Mouse (Mus musculus) heart, embryonic 11.5 days (tissue): ENCODE data around the gene Themis3. TPM values are rescaled to one million over a fixed set of nuclear protein-coding genes. Genes with fewer than 3 reads are reported as not detected.

Experiments used
- ATAC-seq: fragments of 200-750 bp; cut with Nextera tagmentation; replicated peaks from 2 replicates; pipeline ENCODE4 v1.8.0; 2017; ENCODE audit warnings: moderate library complexity; ENCODE audit not compliant: insufficient number of reproducible peaks, low FRiP score, low TSS enrichment
- H3K27ac ChIP-seq: fragments of 300-500 bp; sonication (generic); 2 replicates; pipeline ENCODE4 v1.5.1; 2014; ENCODE audit warnings: mild to moderate bottlenecking, low read depth, low read length
- H3K27me3 ChIP-seq: fragments of 300-500 bp; sonication (generic); 2 replicates; pipeline ENCODE4 v1.6.1; 2014; ENCODE audit warnings: mild to moderate bottlenecking, low read length, mixed read lengths; ENCODE audit not compliant: control insufficient read depth, insufficient read depth
- H3K36me3 ChIP-seq: fragments of 300-500 bp; sonication (generic); 2 replicates; pipeline ENCODE4 v1.6.1; 2014; ENCODE audit warnings: mild to moderate bottlenecking, low read length, moderate library complexity, mixed read lengths; ENCODE audit not compliant: control insufficient read depth, insufficient read depth
- H3K4me1 ChIP-seq: fragments of 300-500 bp; sonication (generic); 2 replicates; pipeline ENCODE4 v1.6.1; 2014; ENCODE audit warnings: low read length; ENCODE audit not compliant: control insufficient read depth, insufficient read depth
- H3K4me2 ChIP-seq: fragments of 300-500 bp; sonication (generic); 2 replicates; pipeline ENCODE4 v1.6.1; 2014; ENCODE audit warnings: mild to moderate bottlenecking, moderate library complexity
- H3K4me3 ChIP-seq: fragments of 300-500 bp; sonication (generic); 2 replicates; pipeline ENCODE4 v1.5.1; 2014; ENCODE audit warnings: low read depth, low read length
- H3K9ac ChIP-seq: fragments of 300-500 bp; sonication (generic); 2 replicates; pipeline ENCODE4 v1.6.1; 2014; ENCODE audit warnings: mild to moderate bottlenecking, low read depth, low read length, moderate library complexity
- H3K9me3 ChIP-seq: fragments of 300-500 bp; sonication (generic); replicated peaks from 2 replicates; pipeline ENCODE4 v1.6.1; 2016; ENCODE audit warnings: low read length; ENCODE audit not compliant: control insufficient read depth
- WGBS: fragments of 180-500 bp; shearing (Covaris S2); extraction: QIAGEN DNeasy Blood & Tissue Kit; methylation state at CpG from one replicate; pipeline ENCODE4 v1.1.7; 2014; ENCODE audit not compliant: insufficient replicate concordance; 5-methylcytosine and 5-hydroxymethylcytosine counted together
- polyA plus RNA-seq: library from polyadenylated mRNA; unstranded; fragments of >200 nt; fragmentation: Nextera tagmentation; extraction: Ambion mirVana; gene quantifications from 2 replicates; pipeline ENCODE4 v1.2.1, GENCODE M21; 2014

Gene Themis3
- polyA plus RNA-seq, 1 experiment from 2014 or later, result not detected

DNA sequence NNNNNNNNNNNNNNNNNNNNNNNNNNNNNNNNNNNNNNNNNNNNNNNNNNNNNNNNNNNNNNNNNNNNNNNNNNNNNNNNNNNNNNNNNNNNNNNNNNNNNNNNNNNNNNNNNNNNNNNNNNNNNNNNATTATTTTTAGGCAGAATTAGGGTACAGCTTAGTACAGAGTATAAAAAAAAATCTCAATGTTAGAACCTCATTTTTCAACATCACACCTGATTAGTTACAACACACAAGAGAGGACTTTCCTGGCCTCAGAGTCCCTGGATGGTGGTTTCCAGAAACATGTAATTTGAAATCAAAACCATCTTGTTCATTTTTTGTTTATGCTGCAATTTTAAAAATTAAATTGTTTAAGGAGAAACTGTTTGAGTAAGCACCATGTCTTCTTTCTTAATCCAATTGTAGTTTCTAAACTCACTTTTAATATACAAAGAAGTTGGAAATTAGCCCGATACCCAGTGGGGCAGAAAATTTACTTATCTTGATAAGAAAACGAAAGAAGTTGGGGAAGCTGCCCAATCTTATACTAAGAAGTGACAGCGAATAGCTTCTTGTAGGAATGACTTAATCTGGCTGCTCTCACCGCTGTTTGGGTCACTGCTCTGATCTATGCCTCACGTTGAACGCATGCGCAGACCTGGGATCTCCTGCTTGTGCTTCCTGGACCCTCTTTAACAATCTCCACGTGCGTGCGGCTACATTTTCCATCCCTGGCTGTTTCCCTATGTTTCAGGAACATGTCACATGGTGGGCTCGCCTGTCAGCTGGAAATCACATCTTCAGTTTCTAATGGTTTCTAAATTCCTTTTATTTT is 22.4 kb downstream of the Themis3 start:
- ATAC-seq, result no peak
- H3K27ac ChIP-seq, result no peak overlapping the region

DNA sequence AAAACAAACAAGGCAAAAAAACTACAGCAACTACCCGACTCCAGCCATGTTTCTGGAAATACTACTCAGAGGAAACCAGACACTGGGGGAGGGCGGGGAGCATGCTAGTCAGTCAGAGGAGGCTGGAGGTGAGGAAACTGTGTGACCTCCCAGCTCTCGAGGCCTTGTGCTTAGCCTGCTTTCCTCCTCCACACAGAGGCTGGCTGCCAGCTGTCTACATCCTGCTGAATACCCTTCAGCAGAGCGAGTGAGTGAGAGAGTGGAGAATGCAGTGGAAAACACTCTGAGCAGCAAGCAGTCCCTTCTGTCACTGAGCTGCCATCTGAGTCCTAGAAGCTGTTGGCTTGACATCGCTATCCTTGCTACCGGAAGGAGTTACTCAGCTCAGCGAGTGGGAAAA is 30.2 kb downstream of the Themis3 start:
- no peak for ATAC-seq
- 50% methylated on average over 7 of the region's 7 CpGs for WGBS
- no peaks in the 10 kb centered on the region for H3K36me3 ChIP-seq

More for the DNA sequence above, 22.4 kb downstream of the Themis3 start:
- Histone ChIP-seq H3K4me3 (no peak overlapping the region), H3K36me3 (no peaks in the 10 kb centered on the region), H3K27me3 (no peaks in the 10 kb centered on the region), H3K4me1 (no peaks in the 10 kb centered on the region), H3K9me3 (no peaks in the 10 kb centered on the region), H3K9ac (no peak overlapping the region), H3K4me2 (no peak overlapping the region)
- WGBS, result 74% methylated on average over 11 of the region's 11 CpGs

DNA sequence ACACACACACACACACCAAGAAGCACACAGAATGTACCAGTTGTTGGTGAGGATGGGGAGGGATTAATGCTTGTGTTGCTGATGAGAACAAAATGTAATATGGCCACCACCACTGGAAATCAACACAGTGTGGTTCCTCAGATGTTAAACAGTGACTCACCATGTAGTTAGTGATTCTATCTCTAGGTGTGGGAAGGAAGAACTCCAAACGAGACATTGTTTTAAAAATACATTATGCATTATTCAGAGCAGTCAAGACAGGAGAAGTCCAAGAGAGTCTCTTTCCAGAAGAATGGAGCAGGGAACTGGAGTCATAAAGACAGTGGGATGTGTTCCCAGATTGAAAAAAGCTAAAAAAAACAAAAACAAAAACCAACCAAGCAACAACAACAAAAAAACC is 30.9 kb downstream of the Themis3 start:
- Histone ChIP-seq H3K4me1 (no peaks in the 10 kb centered on the region), H3K4me2 (no peak overlapping the region), H3K36me3 (no peaks in the 10 kb centered on the region), H3K9ac (no peak overlapping the region), H3K27ac (no peak overlapping the region), H3K4me3 (no peak overlapping the region), H3K27me3 (no peaks in the 10 kb centered on the region), H3K9me3 (peaks cover 2% of the 10 kb centered on the region; the same call in 1 of the 2 replicates)
- 55% methylated on average over 1 of the region's 1 CpGs for WGBS
- no peak for ATAC-seq

More for the DNA sequence above, 30.2 kb downstream of the Themis3 start:
- H3K4me3 ChIP-seq, result no peak overlapping the region
- H3K4me2 ChIP-seq, result no peak overlapping the region
- no peaks in the 10 kb centered on the region for H3K4me1 ChIP-seq
- H3K9ac ChIP-seq, result no peak overlapping the region
- H3K27ac ChIP-seq, result no peak overlapping the region
- no peaks in the 10 kb centered on the region for H3K27me3 ChIP-seq
- peaks cover 2% of the 10 kb centered on the region; the same call in 1 of the 2 replicates for H3K9me3 ChIP-seq

DNA sequence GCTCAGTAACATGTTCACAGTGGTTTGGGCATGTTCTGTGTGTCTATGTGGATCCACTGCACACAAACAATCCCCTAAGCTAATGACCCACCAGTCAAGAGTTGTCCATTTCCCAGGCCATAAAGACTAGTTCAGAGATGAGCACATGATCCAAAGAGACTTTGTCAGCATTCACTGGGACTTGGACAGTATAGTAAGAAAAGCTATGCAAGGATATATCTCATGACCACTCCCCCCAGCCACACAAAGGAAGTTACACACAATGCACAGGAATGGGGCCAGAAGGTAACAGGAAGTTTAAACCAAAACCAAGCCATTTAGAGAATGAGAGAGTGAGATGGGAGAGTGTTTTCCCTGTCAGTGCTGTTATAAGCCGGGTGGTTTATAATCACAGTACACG is 33.0 kb downstream of the Themis3 start:
- no peaks in the 10 kb centered on the region for H3K27me3 ChIP-seq
- H3K4me3 ChIP-seq, result no peak overlapping the region
- no peak overlapping the region for H3K9ac ChIP-seq
- no peak for ATAC-seq
- 54% methylated on average over 2 of the region's 2 CpGs for WGBS
- peaks cover 2% of the 10 kb centered on the region; the same call in 1 of the 2 replicates for H3K9me3 ChIP-seq
- no peaks in the 10 kb centered on the region for H3K36me3 ChIP-seq
- H3K27ac ChIP-seq, result no peak overlapping the region
- no peaks in the 10 kb centered on the region for H3K4me1 ChIP-seq
- no peak overlapping the region for H3K4me2 ChIP-seq

DNA sequence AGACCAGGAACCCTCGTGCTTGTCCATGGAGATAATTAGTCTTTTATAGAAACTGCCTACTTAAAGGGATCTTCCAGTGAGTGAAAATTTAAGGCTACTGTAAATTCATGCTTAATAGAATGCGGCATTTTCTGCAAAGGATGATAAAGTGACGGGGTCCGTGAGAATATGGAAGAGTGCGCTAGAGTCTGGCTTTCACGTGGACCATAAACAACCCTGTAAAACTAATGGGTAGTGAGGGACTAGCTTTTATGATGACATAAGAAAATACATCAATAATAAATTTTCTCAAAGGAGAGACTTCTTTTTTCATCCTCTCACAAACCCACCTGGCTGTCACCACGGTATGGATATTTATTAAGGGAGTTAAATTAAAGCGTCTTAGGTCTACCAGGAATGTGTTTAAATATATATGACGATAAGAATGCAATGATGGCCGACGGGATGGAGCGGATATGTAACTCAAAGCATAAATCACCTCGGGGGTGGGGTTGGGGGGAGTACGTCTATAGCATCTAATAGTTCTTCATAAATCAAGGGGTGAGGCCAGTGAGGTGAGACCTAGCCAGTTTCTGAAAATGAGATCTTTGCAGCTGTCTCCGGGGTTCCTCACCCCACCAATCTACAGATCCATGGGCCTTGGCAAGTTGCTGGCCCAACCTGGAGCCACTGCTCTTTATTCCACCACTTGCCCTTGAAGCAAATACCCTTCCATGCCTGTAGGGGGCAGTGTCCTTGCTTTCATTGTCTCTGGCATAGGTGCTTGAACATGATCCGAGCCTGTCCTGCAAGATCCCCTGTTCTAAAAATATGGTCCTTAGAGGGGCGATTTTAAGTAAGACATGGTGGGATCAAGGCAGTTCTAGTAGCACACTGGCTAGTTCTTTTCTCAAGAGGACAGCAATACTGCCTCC is 35.8 kb downstream of the Themis3 start:
- H3K4me2 ChIP-seq, result no peak overlapping the region
- H3K9ac ChIP-seq, result no peak overlapping the region
- H3K27ac ChIP-seq, result no peak overlapping the region
- H3K27me3 ChIP-seq, result no peaks in the 10 kb centered on the region
- WGBS, result 87% methylated on average over 17 of the region's 17 CpGs
- no peaks in the 10 kb centered on the region for H3K4me1 ChIP-seq
- no peaks in the 10 kb centered on the region for H3K9me3 ChIP-seq
- no peak for ATAC-seq
- H3K36me3 ChIP-seq, result no peaks in the 10 kb centered on the region
- H3K4me3 ChIP-seq, result no peak overlapping the region

DNA sequence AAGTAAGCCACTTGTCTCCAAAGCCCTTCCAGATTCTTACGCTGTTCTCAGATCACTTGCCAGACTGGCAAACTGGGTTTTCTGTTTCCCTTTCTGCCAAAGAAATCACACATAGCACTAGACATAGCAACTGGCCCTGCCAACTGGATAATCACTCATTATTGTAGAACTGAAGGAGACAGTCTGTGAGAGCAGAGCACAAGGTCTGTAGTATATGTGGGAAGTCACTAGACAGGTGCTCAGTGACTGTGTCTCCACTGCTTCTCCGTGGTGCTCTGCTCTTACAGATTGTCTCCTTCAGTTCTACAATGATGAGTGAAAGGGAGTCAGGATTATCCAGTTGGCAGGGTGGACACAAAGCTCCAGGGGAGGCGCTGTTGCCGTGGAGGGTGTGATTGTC is 41.7 kb downstream of the Themis3 start:
- no peak for ATAC-seq
- no peaks in the 10 kb centered on the region for H3K9me3 ChIP-seq
- H3K9ac ChIP-seq, result no peak overlapping the region
- no peaks in the 10 kb centered on the region for H3K27me3 ChIP-seq
- no peak overlapping the region for H3K4me2 ChIP-seq
- no peaks in the 10 kb centered on the region for H3K4me1 ChIP-seq
- H3K27ac ChIP-seq, result no peak overlapping the region
- no peaks in the 10 kb centered on the region for H3K36me3 ChIP-seq
- WGBS, result 75% methylated on average over 4 of the region's 4 CpGs
- no peak overlapping the region for H3K4me3 ChIP-seq

DNA sequence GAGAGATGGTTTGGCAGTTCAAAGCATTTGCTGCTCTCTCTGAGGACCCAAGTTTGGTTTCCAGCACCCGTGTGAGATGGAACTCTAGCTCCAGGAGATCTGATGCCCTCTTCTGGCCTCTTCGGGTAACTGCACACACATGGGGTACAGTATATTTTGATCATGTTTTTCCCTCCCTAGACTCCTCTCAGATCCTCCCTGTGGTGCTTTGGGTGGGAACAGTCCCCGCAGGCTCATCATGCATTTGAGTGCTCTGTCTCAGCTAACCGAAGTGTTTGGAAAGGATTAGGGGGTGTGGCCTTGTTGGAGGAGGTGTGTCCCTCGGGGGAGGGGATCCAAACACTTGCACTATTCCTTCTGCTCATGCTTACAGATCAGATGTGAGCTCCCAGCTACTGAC is 43.9 kb downstream of the Themis3 start:
- Histone ChIP-seq H3K4me3 (no peak overlapping the region), H3K36me3 (no peaks in the 10 kb centered on the region), H3K9me3 (no peaks in the 10 kb centered on the region), H3K4me1 (no peaks in the 10 kb centered on the region), H3K9ac (no peak overlapping the region), H3K4me2 (no peak overlapping the region), H3K27me3 (no peaks in the 10 kb centered on the region), H3K27ac (no peak overlapping the region)
- no peak for ATAC-seq
- WGBS, result 85% methylated on average over 5 of the region's 5 CpGs

DNA sequence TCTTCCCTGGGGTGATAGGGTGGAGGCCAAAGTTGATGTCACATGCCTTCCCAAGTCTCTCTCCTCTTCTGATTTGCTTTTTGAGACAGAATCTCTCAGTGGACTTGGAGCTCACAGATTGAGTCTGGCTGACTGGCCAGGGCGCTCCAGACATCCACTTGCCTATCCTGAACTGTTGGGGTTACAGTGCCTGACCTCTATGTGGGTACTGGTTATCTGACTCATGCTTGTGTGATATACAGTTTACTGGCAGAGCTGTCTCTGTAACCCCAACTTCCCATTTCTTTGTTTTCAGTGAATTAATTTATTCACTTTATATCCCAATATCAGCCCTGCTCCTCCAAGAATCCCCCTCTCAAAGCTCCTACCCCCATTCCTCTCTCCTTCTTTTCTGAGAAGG is 62.1 kb downstream of the Themis3 start:
- 83% methylated on average over 1 of the region's 1 CpGs for WGBS
- no peak for ATAC-seq
- Histone ChIP-seq H3K4me2 (no peak overlapping the region), H3K27ac (no peak overlapping the region), H3K4me1 (no peaks in the 10 kb centered on the region), H3K9ac (no peak overlapping the region), H3K27me3 (no peaks in the 10 kb centered on the region), H3K36me3 (no peaks in the 10 kb centered on the region), H3K9me3 (no peaks in the 10 kb centered on the region), H3K4me3 (no peak overlapping the region)
